Mouse (Mus musculus) monocyte, adult 2 months (primary cell): ENCODE data around the gene Tecr.

ENCODE experiments used
- DNase-seq, 2 experiments: peaks; one replicate each; pipeline ENCODE4 v3.0.0; 2022; ENCODE audit warnings: low spot score in 2 of 2, low read depth in 1 of 2

Tecr gene

DNA sequence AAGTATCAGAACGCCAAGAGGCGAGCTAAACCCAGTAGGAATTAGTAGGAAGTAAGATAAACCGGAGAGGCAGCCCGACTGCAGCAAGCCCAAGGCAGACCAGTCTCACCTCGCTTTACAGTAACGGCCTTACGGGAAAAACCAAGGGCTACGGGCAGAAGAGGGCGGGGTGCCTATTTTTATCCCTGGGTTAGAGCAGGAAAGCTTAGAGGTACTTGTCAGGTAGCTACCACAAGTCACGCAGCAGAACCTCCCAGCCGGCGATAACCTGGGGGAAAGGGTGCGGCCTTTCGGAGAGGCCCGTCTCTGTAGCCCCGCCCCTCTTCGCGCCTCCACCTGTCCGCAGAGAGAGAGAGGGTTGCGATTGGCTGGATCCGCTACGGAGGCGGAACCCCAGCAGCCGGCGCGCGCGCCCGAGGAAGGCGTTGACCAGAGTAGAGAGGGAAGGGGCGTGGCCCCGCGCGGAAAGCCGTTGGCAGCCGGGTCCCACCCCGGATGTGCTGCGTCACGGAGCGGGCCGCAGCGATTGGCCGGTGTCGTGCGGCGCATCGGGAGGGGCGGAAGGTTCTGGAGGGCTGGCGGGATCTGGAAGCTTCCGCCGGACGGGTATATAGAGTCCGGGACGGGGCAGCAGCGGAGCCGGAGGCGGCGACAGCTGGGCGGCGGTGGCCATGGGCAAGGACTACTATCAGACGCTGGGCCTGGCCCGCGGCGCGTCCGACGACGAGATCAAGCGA lies at the start of gene Tecr, which contains the start of gene Dnajb1:
TSS of gene Tecr (minus strand) at position 311 of the 737 bp plus-strand sequence.
TSS of gene Dnajb1 (plus strand) at position 533 of the 737 bp plus-strand sequence.
- DNase-seq: peak; percentile 99

DNA sequence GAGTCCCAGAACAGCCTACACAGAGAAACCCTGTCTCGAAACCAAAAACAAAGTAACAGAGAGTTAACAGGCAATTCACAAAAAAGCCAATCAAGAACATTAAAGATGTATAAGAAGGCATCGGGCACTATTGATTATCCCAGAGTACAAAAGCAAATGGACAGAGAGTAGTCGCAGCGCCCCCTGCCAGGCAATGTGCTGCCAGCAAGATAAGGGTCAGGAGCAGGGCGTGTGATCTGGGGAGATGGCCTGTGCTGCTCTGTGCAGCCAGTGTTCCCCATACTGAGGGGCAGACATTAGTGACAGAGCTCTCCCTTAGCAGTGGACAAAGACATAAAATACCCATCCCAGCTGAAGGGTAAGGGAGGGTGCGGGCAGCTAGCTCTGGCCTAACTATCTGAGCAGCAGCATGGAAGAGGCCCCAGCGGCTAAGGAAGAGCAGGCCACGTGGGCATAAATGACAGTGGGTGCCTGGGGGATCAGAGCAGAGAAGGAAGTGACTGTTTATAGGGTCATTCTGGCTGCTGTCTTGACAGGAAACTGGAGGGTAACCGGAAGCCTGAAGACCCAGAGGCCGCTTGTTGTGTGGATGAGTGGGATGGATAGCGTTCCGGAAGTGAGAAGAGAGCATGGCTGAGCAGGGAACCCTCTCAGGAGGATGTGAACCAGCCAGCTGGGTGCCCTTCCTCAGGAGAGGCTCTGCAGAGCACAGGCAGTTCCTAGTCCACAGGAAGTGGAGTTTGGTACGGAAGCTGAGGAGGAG lies 48.9 kb upstream of the Tecr start:
- no peak for DNase-seq

DNA sequence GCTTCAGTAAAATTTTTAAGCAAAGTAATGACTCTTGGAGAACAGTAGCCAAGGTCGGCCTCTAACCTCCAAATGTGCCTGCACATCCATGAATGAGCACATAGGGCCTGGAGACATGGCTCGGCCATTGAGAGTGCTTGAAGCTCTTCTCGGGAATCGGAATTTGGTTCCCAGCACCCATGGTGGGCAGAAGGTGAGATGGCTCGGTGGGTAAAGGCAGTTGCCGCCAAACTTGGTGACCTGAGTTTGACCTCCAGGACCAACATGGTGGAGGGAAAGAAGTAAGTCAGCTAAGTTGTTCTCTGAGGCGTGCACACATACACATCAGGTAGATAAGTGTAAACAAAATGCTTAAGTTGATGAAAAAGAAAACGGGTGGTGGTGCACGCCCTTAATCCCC lies 48.3 kb upstream of the Tecr start:
- no peak for DNase-seq

DNA sequence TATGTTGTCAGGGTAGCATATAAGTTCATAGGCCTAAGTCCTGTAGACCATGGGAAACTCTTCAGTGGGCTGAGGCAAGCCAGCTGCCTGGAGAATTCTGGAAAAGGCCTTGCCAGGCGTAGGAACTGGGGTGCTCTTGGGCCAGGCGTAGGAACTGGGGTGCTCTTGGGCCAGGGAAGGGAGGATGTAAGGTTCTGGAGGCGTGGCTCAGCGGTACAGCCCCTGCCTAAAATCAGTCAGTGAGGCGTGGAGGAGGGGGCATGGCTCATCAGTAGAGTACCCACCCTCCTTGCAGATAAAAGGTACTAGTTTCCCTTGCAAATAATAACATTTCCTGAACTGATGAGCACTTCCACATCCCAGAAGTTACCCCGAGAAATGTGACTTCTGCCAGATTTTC lies 47.0 kb upstream of the Tecr start:
- DNase-seq: no peak

DNA sequence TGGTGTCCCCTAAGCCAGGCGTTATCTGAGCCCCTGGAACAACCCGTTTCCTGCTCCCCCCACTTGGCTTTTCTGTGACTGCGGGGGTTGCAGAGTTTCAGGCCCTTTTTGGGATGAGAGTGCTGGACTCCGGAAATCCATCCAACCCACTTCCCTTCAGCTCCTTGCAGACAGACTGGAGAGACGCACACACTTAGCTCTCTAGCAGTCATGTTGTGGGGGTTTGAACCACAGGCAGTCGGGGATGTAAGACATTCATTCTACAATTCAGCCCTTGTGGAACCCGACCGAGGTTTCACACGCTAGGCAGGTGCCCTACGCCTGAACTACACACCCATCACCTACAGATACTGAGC lies 45.9 kb upstream of the Tecr start:
- no peak for DNase-seq

DNA sequence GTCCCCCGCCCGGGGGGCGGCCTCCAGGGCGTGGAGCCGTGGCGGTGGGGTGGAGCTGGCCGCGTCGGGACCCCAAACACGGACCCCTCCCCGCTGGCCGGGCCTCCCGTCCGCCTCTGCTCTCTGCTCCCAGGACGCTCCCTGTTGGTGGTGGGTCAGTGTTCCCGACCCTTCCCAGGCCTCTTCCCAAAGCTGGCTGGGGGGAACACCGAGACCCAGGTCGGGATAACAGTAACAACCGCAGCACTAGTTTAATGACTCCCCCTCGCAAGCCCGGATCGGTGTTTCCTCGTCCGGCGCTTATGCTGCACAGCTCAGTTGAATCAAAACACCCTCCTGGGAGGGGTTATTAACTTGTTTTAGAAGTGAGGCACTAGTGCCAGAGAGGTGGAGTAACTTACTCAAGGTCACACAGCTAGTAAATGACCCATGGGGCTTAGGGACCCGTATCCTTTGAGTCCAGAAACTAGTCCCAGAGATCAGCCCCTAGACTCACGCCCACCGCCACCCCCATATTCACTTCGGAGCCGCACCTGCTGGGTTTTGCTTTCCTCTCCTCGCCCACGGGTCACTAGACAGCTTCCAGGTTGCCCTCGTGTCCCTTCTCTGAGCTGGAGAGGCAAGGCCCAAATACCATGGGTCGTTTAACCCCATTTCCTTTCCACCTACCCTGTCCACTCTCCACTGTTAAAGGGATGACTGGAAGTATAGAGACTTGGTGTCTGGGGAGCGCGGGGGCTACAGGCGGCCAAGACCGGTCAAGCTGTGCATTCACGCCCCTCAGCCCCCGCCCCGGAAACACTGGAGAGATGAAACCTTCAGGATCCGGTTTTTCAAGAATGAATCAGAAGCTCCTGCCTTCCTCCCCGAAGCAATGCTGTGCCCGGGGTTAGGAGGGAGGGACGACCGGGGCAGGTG lies 45.2 kb upstream of the Tecr start:
- DNase-seq: no peak

DNA sequence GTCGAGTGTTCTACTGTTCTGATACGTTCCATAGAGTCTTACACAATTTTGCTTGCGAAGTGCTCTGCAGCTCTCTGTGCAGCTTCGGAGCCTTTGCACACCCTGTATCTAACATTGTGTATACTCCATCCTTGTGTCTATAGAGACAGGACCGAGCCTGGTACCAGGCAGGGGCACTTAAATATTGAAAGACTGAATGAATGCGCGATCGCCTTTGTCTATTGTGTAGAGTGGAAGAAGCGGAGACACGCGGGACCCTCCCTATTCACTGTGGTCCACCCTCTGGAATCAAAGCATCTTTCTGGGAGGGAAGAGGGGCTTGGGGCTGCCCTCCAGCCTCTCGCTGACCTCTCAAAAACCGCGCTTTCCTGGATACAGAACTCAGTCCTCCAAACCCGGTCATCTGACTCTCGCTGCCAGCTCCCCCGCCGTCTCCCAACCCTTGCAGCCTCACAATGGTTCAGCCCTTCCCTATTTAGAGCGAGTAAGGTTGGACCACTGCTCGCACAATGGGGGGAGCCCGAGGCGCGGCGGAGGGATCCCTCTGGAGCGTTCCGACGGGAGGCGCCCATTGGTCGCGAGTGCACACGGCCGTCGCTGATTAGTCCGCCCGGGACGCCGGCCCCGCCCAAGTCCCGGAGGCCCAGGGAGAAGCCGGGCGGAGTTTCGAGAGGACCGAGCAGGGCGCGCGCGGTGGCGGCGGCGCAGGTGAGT lies 44.4 kb upstream of the Tecr start, which contains the start of gene Gipc1:
TSS of gene Gipc1 (plus strand) at position 648 of the 714 bp plus-strand sequence.
- peak; percentile 91 to 92 for DNase-seq

DNA sequence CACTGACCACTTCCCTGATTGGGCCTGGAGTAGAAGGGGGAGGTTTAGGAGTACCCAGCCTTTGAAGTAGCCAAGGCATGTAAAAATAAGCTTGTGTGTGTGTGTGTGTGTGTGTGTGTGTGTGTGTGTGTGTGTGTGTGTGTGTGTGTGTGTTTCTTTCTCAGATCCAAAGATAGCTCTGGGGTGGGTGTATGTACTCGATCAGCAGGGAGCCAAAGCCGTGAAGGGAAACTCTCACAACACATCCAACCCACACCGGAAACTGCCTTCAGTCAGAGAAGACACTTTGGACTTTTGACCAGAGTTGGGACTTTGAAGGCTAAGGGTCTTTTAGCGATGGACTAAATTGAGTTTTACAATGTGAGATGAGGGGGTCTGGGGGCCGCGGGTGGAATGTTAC lies 41.9 kb upstream of the Tecr start:
- DNase-seq: no peak

DNA sequence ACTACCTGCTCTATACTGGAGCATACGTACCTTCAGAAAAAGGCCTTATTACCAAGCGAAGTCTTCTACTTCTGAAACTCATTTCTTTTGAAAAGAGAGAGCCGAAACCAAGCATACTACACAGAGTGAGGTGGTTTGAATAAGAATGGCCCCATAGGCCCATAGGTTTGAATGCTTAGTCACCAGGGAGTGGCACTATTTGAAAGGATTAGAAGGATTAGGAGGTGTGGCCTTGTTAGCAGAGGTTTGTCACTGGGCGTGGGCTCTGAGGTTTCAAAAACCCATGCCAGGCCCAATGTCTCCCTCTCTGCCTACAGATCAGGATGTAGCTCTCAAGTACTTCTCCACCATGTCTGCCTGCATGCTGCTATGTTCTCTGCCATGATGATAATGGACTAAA lies 40.3 kb upstream of the Tecr start:
- DNase-seq: no peak

DNA sequence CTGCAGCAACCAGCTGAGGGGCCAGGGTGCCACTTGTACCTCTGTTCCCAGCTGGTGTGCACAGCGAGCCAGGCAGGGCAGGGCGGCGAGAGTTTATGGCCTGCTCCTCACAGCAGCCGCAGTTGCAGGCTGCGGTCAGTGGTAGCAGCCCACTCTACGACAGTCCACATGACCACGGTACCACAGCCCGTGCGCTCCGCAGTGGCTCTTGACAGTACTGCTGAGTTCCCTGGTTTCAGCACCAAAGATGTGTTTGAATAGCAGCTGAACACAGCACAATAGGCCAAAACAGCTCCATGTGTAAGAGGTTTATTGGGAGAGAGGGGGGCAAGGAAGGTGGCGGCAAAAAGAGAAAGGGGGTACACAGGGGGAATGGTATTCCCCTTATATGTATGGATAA lies 39.7 kb upstream of the Tecr start:
- DNase-seq: no peak

DNA sequence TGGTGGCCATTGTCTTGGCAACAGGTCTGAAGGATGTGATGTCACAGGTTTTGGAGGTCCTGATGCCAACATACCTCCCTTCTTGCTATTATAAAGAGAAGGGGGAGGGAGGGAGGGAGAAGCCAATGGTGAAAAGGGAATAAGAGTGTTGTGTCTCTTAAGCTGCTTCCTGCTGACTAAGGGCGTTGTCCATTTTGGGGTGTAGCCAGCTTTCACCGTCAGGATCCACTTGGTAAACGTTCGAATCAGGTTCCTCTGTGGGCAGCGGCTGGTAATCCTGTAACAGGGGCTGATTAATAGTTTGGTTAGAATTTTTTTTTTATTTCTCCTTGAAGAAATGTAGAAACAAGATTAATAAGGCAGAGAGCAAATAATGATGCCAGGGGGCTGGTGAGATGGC lies 31.9 kb upstream of the Tecr start:
- no peak for DNase-seq

DNA sequence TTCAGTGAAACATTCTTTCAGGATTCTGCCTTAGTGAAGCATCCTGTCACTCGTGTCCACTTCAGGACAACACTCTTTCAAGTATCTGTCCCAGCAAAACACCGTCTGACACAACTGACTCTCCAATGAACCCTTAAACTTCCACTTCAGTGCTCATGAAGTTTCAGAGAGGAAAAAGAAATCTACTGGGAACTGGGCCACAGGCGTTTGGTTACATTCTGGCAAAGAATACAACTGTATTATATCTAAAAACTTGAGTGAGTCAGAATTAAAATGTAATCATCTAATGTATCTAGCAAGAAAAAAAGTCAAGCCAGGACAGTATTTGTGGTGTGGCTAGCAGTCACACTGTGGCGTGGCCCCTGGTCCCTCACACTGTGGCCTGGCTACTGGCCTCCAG lies 31.1 kb upstream of the Tecr start:
- DNase-seq: no peak

DNA sequence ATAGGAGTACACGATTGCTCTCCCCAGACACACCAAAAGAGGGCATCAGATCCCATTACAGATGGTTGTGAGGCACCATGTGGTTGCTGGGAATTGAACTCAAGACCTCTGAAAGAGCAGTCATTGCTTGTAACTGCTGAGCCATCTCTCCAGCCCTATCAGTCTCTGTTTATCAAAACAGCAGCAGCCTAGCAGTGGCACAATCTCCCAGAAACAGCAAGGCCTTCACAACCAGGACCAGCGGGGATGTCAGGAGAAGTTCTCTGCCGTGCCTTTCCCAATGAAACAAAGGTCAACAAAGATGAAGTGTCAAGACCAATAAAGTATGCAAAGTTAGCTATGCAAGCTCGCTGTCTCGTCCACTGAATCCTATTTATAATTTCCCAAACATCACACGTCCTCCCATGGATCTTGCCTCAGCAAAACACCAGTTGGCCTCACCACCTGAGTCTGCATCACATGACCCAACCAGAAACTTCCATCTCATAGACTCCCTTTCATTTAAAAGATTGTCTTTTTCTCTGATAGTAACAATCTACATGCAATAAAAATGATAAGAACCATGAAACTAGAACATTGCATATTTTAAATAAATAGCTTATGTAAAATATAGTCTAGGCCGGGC lies 24.4 kb upstream of the Tecr start:
- no peak for DNase-seq

DNA sequence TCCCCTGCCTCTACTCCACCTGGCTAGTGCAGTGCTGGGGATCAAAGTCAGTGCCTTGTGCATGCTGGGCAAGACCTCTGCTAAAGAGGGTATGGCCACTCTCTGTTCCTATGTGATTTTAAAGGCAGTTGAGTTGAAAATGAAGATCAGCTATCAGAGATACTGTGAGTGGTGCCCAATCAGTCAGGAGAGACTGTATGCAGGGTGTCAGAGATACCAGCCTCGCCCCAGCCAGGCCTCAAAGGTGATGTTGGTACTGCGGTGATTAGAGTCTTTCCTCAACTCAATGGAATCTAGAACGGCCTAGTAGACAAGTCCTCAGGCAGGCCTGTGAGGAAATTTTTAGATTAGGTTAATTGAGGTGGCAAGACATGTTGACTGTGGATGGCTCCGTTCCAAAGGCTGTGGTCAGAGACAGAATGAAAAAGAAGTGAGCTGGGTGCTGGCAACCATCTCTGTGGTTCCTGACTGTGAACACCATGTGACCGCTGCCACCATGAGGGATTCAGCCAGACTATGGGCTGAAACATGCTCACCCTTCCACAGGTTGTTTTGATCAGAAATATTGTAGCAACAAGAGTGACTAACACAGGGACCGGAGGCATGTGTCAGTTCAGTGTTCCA lies 18.0 kb upstream of the Tecr start:
- no peak for DNase-seq

DNA sequence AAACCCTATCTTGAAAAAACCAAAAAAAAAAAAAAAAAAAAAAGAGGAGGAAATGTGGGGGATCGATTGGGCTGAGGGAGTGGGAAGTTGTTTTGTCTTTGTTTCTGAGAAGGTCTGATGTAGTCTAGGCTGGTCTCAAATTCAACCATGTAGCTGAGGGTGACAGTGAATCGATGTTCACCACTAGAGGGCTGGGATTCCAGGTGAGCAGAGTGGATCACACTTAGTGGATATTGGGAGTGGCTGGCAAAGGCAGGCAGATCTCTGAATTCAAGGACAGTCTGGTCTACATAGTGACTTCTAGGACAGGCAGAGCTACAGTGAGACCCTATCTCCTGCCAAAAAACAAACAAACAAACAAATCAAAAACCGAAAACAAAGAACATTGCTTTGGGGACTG lies 17.0 kb upstream of the Tecr start:
- no peak for DNase-seq

DNA sequence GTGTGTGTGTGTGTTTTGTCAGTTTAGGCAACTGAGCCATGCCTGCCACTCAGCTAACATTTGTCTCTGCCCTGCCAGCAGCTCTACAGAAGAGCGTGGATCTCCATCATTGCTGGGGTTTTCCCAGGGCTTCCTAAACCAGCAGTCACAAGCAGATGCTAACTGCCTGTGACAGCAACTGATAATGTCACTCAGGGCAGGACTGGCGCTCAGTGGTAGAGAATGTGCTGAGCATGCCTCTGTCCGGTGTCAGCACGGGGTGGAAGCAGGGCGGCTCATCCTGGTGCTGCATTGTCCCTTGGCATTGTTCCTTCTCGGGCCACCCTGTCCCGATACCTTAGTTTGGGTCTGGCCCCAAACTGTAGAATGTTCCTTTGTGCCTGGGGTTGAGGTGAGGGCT lies 15.8 kb upstream of the Tecr start:
- no peak for DNase-seq

DNA sequence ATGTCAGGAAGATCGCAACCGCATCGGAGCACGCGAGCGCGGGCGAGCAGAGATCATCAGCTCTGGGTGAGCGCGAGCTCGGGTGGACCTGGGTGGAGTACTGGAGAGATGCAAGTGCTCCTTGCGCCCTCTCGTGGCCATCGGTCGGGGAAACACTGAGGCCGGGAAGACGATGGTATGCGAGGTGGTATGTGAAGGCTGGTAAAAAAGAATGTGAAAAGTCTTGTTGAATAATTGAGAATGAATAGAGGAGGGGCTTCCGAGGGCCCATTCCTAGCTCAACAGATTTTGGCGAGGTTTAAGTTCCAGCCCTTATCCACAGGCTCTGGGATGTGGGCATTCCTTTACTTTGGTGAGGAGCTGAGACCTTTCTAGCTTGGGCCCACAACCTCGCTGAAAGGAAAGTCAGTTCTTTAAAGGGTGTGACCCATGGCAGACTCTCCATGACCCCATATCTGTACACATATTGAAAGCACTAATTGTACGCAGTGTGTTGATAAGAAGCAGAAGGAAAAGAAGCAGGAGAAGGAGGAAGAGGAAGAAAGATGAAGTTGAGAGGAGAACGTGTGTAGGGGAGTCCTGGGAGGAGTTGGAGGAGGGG lies 14.7 kb upstream of the Tecr start:
- peak; percentile 46 to 68 for DNase-seq

DNA sequence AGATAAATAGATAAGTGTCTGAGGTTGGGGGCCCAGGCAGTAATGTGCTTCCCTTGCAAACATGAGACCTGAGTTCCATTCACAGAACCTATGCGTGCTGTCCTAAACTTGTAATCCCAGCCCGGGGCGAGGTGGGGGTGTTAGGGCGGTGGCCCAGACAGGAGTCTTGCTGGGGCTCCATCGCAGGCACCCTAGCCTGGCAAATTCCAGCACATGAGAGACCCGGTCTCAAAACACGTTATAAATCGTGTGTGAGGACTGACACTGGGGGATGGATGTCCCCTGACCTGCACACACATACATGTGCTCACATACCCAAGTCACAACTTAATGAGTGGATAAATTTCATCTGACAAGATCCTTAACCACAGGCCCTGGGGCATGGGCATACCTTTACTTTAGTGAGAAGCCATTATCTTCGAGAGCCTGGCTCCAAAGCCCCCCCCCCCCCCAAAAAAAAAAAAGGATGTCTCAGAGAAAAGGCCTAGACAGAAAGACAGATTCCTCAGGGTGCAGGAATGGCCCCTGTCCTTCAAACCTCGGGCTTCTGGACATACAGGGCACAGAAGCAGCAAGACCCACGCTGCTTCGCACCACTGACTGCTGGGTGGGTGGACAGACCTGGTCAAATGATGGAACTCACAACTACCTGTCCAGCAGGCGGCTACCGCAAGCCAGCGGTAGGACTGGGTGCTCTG lies 14.1 kb upstream of the Tecr start:
- no peak for DNase-seq
